Mouse (Mus musculus): ENCODE results near the gene Ufc1. TPM values are rescaled to one million over a fixed set of nuclear protein-coding genes. Genes with fewer than 3 reads are reported as not detected.

Ufc1 gene
- polyA plus RNA-seq, 1 experiment from 2014 or later, result 111 TPM

DNA sequence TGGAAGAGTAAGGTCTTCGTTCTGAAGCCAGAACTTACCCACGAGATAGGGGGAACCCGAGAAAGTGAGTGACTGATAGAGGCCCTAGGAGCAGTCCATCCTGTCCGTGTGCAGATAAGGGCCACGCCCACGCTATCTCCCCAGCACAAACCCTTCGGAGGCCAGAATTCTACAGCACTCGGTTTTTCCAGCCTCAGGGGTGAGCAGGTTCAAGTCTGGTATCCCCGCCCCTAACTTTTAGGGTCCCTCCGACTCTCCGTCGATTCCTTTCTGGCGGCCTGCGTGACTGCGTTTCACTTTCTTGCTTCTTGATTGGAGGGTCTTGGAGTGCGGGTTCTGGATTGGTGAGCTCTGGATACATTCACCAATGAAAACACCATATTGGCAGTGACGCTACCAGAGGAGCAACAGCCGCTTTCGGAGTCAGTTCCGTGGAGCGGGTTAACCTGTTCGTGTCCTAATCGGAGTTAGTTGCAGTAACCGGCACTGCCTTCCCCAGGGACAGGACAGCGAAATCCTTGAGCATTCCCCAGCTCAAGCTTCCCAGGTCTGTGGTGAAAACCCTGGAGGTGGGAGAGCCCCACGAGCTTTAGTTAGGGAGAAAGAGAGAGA, 13.8 kb downstream of the Ufc1 start, which contains the start of gene Ppox:
Ppox (minus strand) TSS at position 271 of the 612 bp plus-strand sequence.
- WGBS, result 0% methylated on average over 26 of the region's 26 CpGs
- ATAC-seq (ENCODE audit: insufficient number of reproducible peaks, insufficient read depth, low FRiP score, low read depth), result peak; percentile 95
- Histone ChIP-seq H3K4me3 (ENCODE audit: control insufficient read depth in 1 of 2, insufficient read depth in 1 of 2, low read depth in 1 of 2, low read length in 2 of 2) (peak within 1 kb of the TSS; percentile 76 to 96), H3K9ac (ENCODE audit: low read length) (peak within 1 kb of the TSS; percentile 87), H3K27me3 (ENCODE audit: control insufficient read depth, insufficient read depth, low read length) (no peaks in the 10 kb centered on the region), H3K27ac (replicated peaks in 1 of 2; ENCODE audit: control insufficient read depth in 1 of 2, insufficient read depth in 1 of 2, low read depth in 2 of 2, low read length in 2 of 2) (peak within 1 kb of the TSS; percentile 78 to 89), H3K4me2 (ENCODE audit: low read length) (peak within 1 kb of the TSS; percentile 92), H3K9me3 (ENCODE audit: control insufficient read depth, low read length) (no peaks in the 10 kb centered on the region), H3K4me1 (ENCODE audit: control insufficient read depth in 2 of 2, insufficient read depth in 2 of 2, low read length in 2 of 2) (peaks cover 6 to 16% of the 10 kb centered on the region in 2 experiments), H3K36me3 (ENCODE audit: control insufficient read depth, insufficient read depth, low read length) (peaks cover 69% of the 10 kb centered on the region)

DNA sequence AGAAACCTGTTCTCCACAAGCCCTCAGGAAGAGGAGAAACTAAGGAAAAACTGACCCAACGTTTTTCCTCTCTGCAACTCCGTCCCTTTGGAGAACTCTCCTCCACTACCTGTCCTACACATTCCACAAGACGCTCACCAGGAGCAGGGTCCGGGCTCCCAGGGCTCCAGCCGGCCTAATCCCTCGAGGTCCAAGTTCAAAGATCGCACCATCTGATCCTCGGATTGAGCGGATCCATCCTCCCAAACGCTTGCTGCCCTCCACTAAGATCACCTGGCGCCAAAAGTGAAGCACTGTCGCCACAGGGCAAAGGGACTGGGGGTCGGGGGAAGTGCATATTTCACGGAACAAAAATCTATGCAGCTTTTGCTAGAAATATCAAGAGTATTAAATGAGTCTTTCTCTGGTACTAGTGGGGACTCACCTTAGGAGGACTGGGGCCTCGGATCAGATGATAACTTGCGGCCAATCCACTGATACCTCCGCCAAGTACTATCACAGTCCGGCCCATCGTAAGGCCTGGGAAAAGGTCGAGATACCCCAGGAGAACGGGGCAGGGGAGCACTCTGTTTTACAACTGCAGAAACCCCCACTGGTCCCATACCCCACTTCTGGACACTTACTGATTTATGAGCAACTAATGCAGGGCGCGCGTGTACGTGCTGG, 14.4 kb downstream of the Ufc1 start:
- no peaks in the 10 kb centered on the region for H3K27me3 ChIP-seq (ENCODE audit: control insufficient read depth, insufficient read depth, low read length)
- peak; percentile 7; the same call in 1 of the 2 replicates for ATAC-seq (ENCODE audit: insufficient number of reproducible peaks, insufficient read depth, low FRiP score, low read depth)
- H3K4me1 ChIP-seq (ENCODE audit: control insufficient read depth in 2 of 2, insufficient read depth in 2 of 2, low read length in 2 of 2), result peaks cover 6 to 16% of the 10 kb centered on the region in 2 experiments
- peak overlapping the region; percentile 87 for H3K9ac ChIP-seq (ENCODE audit: low read length)
- under 1% methylated on average over 25 of the region's 25 CpGs for WGBS
- peak overlapping the region; percentile 76 to 96 for H3K4me3 ChIP-seq (ENCODE audit: control insufficient read depth in 1 of 2, insufficient read depth in 1 of 2, low read depth in 1 of 2, low read length in 2 of 2)
- peak overlapping the region; percentile 92 for H3K4me2 ChIP-seq (ENCODE audit: low read length)
- peak overlapping the region; percentile 65 to 69 for H3K27ac ChIP-seq (replicated peaks in 1 of 2; ENCODE audit: control insufficient read depth in 1 of 2, insufficient read depth in 1 of 2, low read depth in 2 of 2, low read length in 2 of 2)
- peaks cover 69% of the 10 kb centered on the region for H3K36me3 ChIP-seq (ENCODE audit: control insufficient read depth, insufficient read depth, low read length)
- no peaks in the 10 kb centered on the region for H3K9me3 ChIP-seq (ENCODE audit: control insufficient read depth, low read length)

DNA sequence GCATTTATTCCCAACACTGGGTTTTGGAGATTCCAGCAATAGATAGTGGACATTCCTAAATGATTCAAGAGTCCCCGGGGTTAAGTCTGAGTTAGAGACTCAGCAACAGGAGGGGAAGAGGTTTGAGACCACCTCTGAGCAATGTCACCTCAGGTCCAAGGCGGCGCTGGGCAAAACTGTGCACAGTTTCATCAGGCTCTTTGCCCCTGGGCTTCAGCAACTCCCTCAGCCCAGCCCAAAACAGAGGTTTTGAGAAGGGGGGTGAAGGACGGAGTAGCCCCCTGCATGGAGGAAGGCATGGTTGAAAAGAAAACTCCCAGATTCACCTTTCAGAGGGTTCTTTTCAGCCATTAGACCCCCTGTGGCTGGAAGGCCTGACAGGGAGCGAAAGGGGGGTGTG, 15.1 kb downstream of the Ufc1 start:
- no peak overlapping the region for H3K27ac ChIP-seq (replicated peaks in 1 of 2; ENCODE audit: control insufficient read depth in 1 of 2, insufficient read depth in 1 of 2, low read depth in 2 of 2, low read length in 2 of 2)
- H3K9ac ChIP-seq (ENCODE audit: low read length), result peak overlapping the region; percentile 87
- no peak for ATAC-seq (ENCODE audit: insufficient number of reproducible peaks, insufficient read depth, low FRiP score, low read depth)
- no peaks in the 10 kb centered on the region for H3K27me3 ChIP-seq (ENCODE audit: control insufficient read depth, insufficient read depth, low read length)
- H3K36me3 ChIP-seq (ENCODE audit: control insufficient read depth, insufficient read depth, low read length), result peaks cover 69% of the 10 kb centered on the region
- peaks cover 6 to 16% of the 10 kb centered on the region in 2 experiments for H3K4me1 ChIP-seq (ENCODE audit: control insufficient read depth in 2 of 2, insufficient read depth in 2 of 2, low read length in 2 of 2)
- 61% methylated on average over 5 of the region's 5 CpGs for WGBS
- H3K4me2 ChIP-seq (ENCODE audit: low read length), result peak overlapping the region; percentile 92
- H3K9me3 ChIP-seq (ENCODE audit: control insufficient read depth, low read length), result no peaks in the 10 kb centered on the region
- H3K4me3 ChIP-seq (ENCODE audit: control insufficient read depth in 1 of 2, insufficient read depth in 1 of 2, low read depth in 1 of 2, low read length in 2 of 2), result peak overlapping the region; percentile 76 to 96

DNA sequence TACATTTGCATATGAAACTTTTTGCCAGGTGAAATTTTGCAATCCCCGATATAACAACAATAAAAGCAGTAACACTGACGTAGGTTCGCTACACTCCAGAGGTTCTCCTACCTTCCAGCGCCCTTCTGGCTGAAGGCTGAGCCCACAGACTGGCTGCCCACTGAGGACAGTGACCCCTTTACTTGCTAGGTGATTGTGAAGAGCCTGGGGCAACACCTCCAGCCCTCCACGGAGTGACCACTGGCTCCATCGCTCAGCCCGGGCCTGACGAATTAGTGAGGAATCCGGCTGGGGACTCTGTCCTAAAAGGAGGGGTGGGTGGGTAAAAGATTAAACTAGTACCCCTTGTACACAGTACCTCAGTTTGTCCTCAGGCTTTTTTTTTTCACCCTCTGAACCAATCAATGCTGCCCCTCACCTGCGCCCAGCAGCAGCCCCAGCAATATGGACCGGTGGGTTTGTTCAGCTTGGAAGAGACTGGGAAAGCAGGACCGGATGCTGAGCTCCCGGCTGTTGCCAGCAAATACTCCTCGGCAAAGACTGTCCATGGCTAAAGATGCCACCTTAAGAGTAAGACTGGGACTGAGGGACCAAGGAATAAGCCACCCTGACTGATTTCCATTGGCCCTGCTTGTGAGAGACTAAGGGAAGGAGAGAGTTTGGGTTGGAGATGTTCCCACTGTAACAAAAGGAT, 15.7 kb downstream of the Ufc1 start:
- H3K9ac ChIP-seq (ENCODE audit: low read length), result peak overlapping the region; percentile 87; the same call in 1 of the 2 replicates
- no peak for ATAC-seq (ENCODE audit: insufficient number of reproducible peaks, insufficient read depth, low FRiP score, low read depth)
- H3K9me3 ChIP-seq (ENCODE audit: control insufficient read depth, low read length), result no peaks in the 10 kb centered on the region
- H3K27ac ChIP-seq (replicated peaks in 1 of 2; ENCODE audit: control insufficient read depth in 1 of 2, insufficient read depth in 1 of 2, low read depth in 2 of 2, low read length in 2 of 2), result no peak overlapping the region
- H3K36me3 ChIP-seq (ENCODE audit: control insufficient read depth, insufficient read depth, low read length), result peaks cover 69% of the 10 kb centered on the region
- H3K27me3 ChIP-seq (ENCODE audit: control insufficient read depth, insufficient read depth, low read length), result no peaks in the 10 kb centered on the region
- peaks cover 6 to 16% of the 10 kb centered on the region in 2 experiments for H3K4me1 ChIP-seq (ENCODE audit: control insufficient read depth in 2 of 2, insufficient read depth in 2 of 2, low read length in 2 of 2)
- WGBS, result 85% methylated on average over 14 of the region's 14 CpGs
- H3K4me2 ChIP-seq (ENCODE audit: low read length), result no peak overlapping the region
- H3K4me3 ChIP-seq (ENCODE audit: control insufficient read depth in 1 of 2, insufficient read depth in 1 of 2, low read depth in 1 of 2, low read length in 2 of 2), result no peak overlapping the region; a peak in 1 of 4 replicates

DNA sequence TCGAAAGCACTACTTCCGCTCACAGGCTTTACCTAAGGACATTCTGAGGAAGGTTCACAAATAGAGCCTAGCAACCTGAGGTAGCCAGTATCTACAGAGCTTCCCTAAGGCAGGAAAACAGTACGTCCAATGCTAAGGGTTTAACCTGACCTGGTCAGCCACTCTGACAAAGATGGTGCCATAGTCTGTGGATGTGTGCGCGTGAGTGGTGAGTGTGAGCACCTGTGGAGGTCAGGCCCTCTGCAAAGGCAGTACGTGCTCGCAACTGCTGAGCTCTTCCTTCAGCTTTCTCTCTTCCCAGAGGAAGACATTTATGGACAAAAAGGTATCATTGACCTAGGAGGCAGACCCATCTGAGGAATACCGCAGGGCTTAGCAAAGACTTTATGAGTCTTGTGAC, 16.4 kb downstream of the Ufc1 start:
- Histone ChIP-seq H3K4me1 (ENCODE audit: control insufficient read depth in 2 of 2, insufficient read depth in 2 of 2, low read length in 2 of 2) (peaks cover 6 to 16% of the 10 kb centered on the region in 2 experiments), H3K36me3 (ENCODE audit: control insufficient read depth, insufficient read depth, low read length) (peaks cover 69% of the 10 kb centered on the region), H3K4me3 (ENCODE audit: control insufficient read depth in 1 of 2, insufficient read depth in 1 of 2, low read depth in 1 of 2, low read length in 2 of 2) (no peak overlapping the region), H3K9me3 (ENCODE audit: control insufficient read depth, low read length) (no peaks in the 10 kb centered on the region), H3K9ac (ENCODE audit: low read length) (no peak overlapping the region), H3K4me2 (ENCODE audit: low read length) (no peak overlapping the region), H3K27me3 (ENCODE audit: control insufficient read depth, insufficient read depth, low read length) (no peaks in the 10 kb centered on the region), H3K27ac (replicated peaks in 1 of 2; ENCODE audit: control insufficient read depth in 1 of 2, insufficient read depth in 1 of 2, low read depth in 2 of 2, low read length in 2 of 2) (no peak overlapping the region)
- WGBS, result 94% methylated on average over 8 of the region's 8 CpGs
- no peak for ATAC-seq (ENCODE audit: insufficient number of reproducible peaks, insufficient read depth, low FRiP score, low read depth)

DNA sequence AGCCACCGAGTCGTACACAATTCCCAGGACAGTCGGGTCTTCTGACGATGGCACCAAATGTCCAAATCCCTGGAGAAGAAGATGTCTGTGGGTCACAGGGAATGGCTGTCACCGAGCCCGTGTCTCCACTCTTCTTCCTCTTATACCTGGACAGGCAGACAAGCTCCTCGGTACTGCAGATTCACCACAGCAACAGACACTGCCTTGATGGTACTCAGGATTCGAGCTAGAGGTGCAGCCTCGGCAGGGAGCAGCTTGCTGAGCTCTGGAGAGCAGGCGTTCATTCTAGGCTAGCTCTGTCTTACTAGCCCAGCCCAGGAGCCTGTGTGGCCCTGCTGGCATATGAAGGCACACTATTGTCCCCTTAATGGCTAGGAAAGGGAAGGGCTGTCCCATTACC, 17.1 kb downstream of the Ufc1 start:
- H3K27me3 ChIP-seq (ENCODE audit: control insufficient read depth, insufficient read depth, low read length), result no peaks in the 10 kb centered on the region
- no peak overlapping the region for H3K27ac ChIP-seq (replicated peaks in 1 of 2; ENCODE audit: control insufficient read depth in 1 of 2, insufficient read depth in 1 of 2, low read depth in 2 of 2, low read length in 2 of 2)
- WGBS, result 87% methylated on average over 10 of the region's 10 CpGs
- H3K36me3 ChIP-seq (ENCODE audit: control insufficient read depth, insufficient read depth, low read length), result peaks cover 69% of the 10 kb centered on the region
- no peak overlapping the region for H3K4me3 ChIP-seq (ENCODE audit: control insufficient read depth in 1 of 2, insufficient read depth in 1 of 2, low read depth in 1 of 2, low read length in 2 of 2)
- no peaks in the 10 kb centered on the region for H3K9me3 ChIP-seq (ENCODE audit: control insufficient read depth, low read length)
- no peak overlapping the region for H3K4me2 ChIP-seq (ENCODE audit: low read length)
- peaks cover 6 to 16% of the 10 kb centered on the region in 2 experiments for H3K4me1 ChIP-seq (ENCODE audit: control insufficient read depth in 2 of 2, insufficient read depth in 2 of 2, low read length in 2 of 2)
- no peak for ATAC-seq (ENCODE audit: insufficient number of reproducible peaks, insufficient read depth, low FRiP score, low read depth)
- H3K9ac ChIP-seq (ENCODE audit: low read length), result no peak overlapping the region

DNA sequence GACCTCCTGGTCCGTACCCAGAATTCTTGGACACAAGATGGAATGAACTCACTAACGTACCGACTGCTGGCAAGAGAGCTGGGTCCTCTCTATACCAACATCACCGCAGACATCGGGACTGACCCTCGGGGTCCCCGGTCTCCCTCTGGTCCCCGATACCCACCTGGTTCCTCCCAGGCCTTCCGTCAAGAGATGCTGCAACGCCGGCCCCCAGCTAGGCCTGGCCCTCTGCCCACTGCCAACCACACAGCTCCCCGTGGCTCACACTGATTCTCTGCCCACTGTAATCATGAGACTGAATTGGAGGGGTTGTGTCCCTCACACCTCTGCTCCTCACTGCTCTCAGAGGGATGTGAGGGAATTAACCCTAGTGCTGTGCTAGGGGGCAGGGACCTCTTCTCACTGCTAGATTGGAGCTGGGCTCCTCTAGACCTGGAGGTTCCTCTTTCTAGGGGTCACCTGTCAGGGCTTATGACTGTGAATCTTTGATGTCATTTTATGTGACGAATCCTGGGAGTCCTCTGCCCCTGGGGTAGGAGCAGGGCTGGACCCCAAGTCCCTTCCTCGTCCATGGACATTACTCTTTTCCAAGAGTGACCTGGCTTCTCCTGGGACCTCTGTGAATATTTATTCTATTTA, 18.6 kb downstream of the Ufc1 start:
- no peak overlapping the region for H3K4me3 ChIP-seq (ENCODE audit: control insufficient read depth in 1 of 2, insufficient read depth in 1 of 2, low read depth in 1 of 2, low read length in 2 of 2)
- no peak overlapping the region for H3K9ac ChIP-seq (ENCODE audit: low read length)
- H3K36me3 ChIP-seq (ENCODE audit: control insufficient read depth, insufficient read depth, low read length), result peaks cover 67% of the 10 kb centered on the region
- peaks cover 9 to 19% of the 10 kb centered on the region in 2 experiments for H3K4me1 ChIP-seq (ENCODE audit: control insufficient read depth in 2 of 2, insufficient read depth in 2 of 2, low read length in 2 of 2)
- no peaks in the 10 kb centered on the region for H3K9me3 ChIP-seq (ENCODE audit: control insufficient read depth, low read length)
- WGBS, result 84% methylated on average over 14 of the region's 14 CpGs
- no peak overlapping the region for H3K27ac ChIP-seq (replicated peaks in 1 of 2; ENCODE audit: control insufficient read depth in 1 of 2, insufficient read depth in 1 of 2, low read depth in 2 of 2, low read length in 2 of 2)
- H3K4me2 ChIP-seq (ENCODE audit: low read length), result no peak overlapping the region
- no peaks in the 10 kb centered on the region for H3K27me3 ChIP-seq (ENCODE audit: control insufficient read depth, insufficient read depth, low read length)
- no peak for ATAC-seq (ENCODE audit: insufficient number of reproducible peaks, insufficient read depth, low FRiP score, low read depth)
